Mouse (Mus musculus): Measurements from ENCODE around the gene Ppp1r26. TPM values are rescaled to one million over a fixed set of nuclear protein-coding genes. Genes with fewer than 3 reads are reported as not detected.

The Ppp1r26 gene
- polyA plus RNA-seq (2014; fragmentation: Nextera tagmentation; extraction: Ambion mirVana): 4.0 and 5.0 TPM in 2 replicates

- Histone ChIP-seq H3K27me3 (ENCODE audit: control insufficient read depth, insufficient read depth, low read length) (no peaks in the 10 kb centered on the region), H3K27ac (ENCODE audit: low read depth, low read length) (no peak within 1 kb of the TSS), H3K36me3 (ENCODE audit: control insufficient read depth, insufficient read depth, low read length) (no peaks in the 10 kb centered on the region; the same call in 1 of the 2 replicates), H3K4me2 (ENCODE audit: low read depth) (peak within 1 kb of the TSS; percentile 99), H3K9me3 (ENCODE audit: control insufficient read depth, low read length) (no peaks in the 10 kb centered on the region), H3K4me3 (ENCODE audit: low read depth, low read length) (peak within 1 kb of the TSS; percentile 78), H3K9ac (ENCODE audit: low read length) (peak within 1 kb of the TSS; percentile 81), H3K4me1 (ENCODE audit: control insufficient read depth, insufficient read depth, low read length) (peaks cover 8% of the 10 kb centered on the region; the same call in 1 of the 2 replicates)
- DNase-seq (ENCODE audit: low spot score) (peak; percentile 55), ATAC-seq (ENCODE audit: insufficient read depth, low FRiP score, low TSS enrichment) (peak; percentile 45; the same call in 1 of the 2 replicates)
- WGBS: under 1% methylated on average over 76 of the region's 118 CpGs
Measured at GRCm38 (mm10) chr2:28446515-28447314, at the start of gene Ppp1r26. Ppp1r26 (plus strand) TSS chr2:28446800.

- DNase-seq (ENCODE audit: low spot score) (no peak), ATAC-seq (ENCODE audit: insufficient read depth, low FRiP score, low TSS enrichment) (no peak)
- H3K27ac ChIP-seq (ENCODE audit: low read depth, low read length): no peak overlapping the region
- no peaks in the 10 kb centered on the region for H3K27me3 ChIP-seq (ENCODE audit: control insufficient read depth, insufficient read depth, low read length)
- no peak overlapping the region for H3K4me2 ChIP-seq (ENCODE audit: low read depth)
- no peaks in the 10 kb centered on the region for H3K36me3 ChIP-seq (ENCODE audit: control insufficient read depth, insufficient read depth, low read length)
- no peak overlapping the region for H3K4me3 ChIP-seq (ENCODE audit: low read depth, low read length)
- no peak overlapping the region for H3K9ac ChIP-seq (ENCODE audit: low read length)
- no peaks in the 10 kb centered on the region for H3K9me3 ChIP-seq (ENCODE audit: control insufficient read depth, low read length)
- no peaks in the 10 kb centered on the region for H3K4me1 ChIP-seq (ENCODE audit: control insufficient read depth, insufficient read depth, low read length)
- 40% methylated on average over 2 of the region's 2 CpGs for WGBS
Measured at GRCm38 (mm10) chr2:28396928-28397327, 49.7 kb upstream of the Ppp1r26 start.

- WGBS: 54% methylated on average over 4 of the region's 4 CpGs
- Histone ChIP-seq H3K4me3 (ENCODE audit: low read depth, low read length) (no peak overlapping the region), H3K36me3 (ENCODE audit: control insufficient read depth, insufficient read depth, low read length) (no peaks in the 10 kb centered on the region), H3K9ac (ENCODE audit: low read length) (no peak overlapping the region), H3K4me1 (ENCODE audit: control insufficient read depth, insufficient read depth, low read length) (no peaks in the 10 kb centered on the region), H3K4me2 (ENCODE audit: low read depth) (no peak overlapping the region), H3K9me3 (ENCODE audit: control insufficient read depth, low read length) (no peaks in the 10 kb centered on the region), H3K27me3 (ENCODE audit: control insufficient read depth, insufficient read depth, low read length) (no peaks in the 10 kb centered on the region), H3K27ac (ENCODE audit: low read depth, low read length) (no peak overlapping the region)
- DNase-seq (ENCODE audit: low spot score): no peak
- ATAC-seq (ENCODE audit: insufficient read depth, low FRiP score, low TSS enrichment): no peak
Measured at GRCm38 (mm10) chr2:28397417-28398119, 49.0 kb upstream of the Ppp1r26 start.

- DNase-seq (ENCODE audit: low spot score) (no peak), ATAC-seq (ENCODE audit: insufficient read depth, low FRiP score, low TSS enrichment) (no peak)
- Histone ChIP-seq H3K4me3 (ENCODE audit: low read depth, low read length) (no peak overlapping the region), H3K9me3 (ENCODE audit: control insufficient read depth, low read length) (no peaks in the 10 kb centered on the region), H3K9ac (ENCODE audit: low read length) (no peak overlapping the region), H3K4me2 (ENCODE audit: low read depth) (no peak overlapping the region), H3K27me3 (ENCODE audit: control insufficient read depth, insufficient read depth, low read length) (no peaks in the 10 kb centered on the region), H3K4me1 (ENCODE audit: control insufficient read depth, insufficient read depth, low read length) (no peaks in the 10 kb centered on the region), H3K36me3 (ENCODE audit: control insufficient read depth, insufficient read depth, low read length) (no peaks in the 10 kb centered on the region), H3K27ac (ENCODE audit: low read depth, low read length) (no peak overlapping the region)
- 59% methylated on average over 11 of the region's 11 CpGs for WGBS
Measured at GRCm38 (mm10) chr2:28401647-28402046, 45.0 kb upstream of the Ppp1r26 start.

GRCm38 (mm10) chr2:28402128-28402527, 44.5 kb upstream of the Ppp1r26 start:
- H3K9ac ChIP-seq (ENCODE audit: low read length): no peak overlapping the region
- no peak overlapping the region for H3K4me2 ChIP-seq (ENCODE audit: low read depth)
- no peak overlapping the region for H3K27ac ChIP-seq (ENCODE audit: low read depth, low read length)
- no peak overlapping the region for H3K4me3 ChIP-seq (ENCODE audit: low read depth, low read length)
- no peaks in the 10 kb centered on the region for H3K4me1 ChIP-seq (ENCODE audit: control insufficient read depth, insufficient read depth, low read length)
- no peaks in the 10 kb centered on the region for H3K27me3 ChIP-seq (ENCODE audit: control insufficient read depth, insufficient read depth, low read length)
- DNase-seq (ENCODE audit: low spot score) (no peak), ATAC-seq (ENCODE audit: insufficient read depth, low FRiP score, low TSS enrichment) (no peak)
- H3K36me3 ChIP-seq (ENCODE audit: control insufficient read depth, insufficient read depth, low read length): no peaks in the 10 kb centered on the region
- no peaks in the 10 kb centered on the region for H3K9me3 ChIP-seq (ENCODE audit: control insufficient read depth, low read length)

GRCm38 (mm10) chr2:28407796-28408195, 38.8 kb upstream of the Ppp1r26 start:
- no peak for ATAC-seq (ENCODE audit: insufficient read depth, low FRiP score, low TSS enrichment)

GRCm38 (mm10) chr2:28409144-28409543, 37.5 kb upstream of the Ppp1r26 start:
- no peaks in the 10 kb centered on the region for H3K9me3 ChIP-seq (ENCODE audit: control insufficient read depth, low read length)
- DNase-seq (ENCODE audit: low spot score): no peak

More at GRCm38 (mm10) chr2:28407796-28408195, 38.8 kb upstream of the Ppp1r26 start:
- no peak overlapping the region for H3K4me2 ChIP-seq (ENCODE audit: low read depth)
- no peak overlapping the region for H3K9ac ChIP-seq (ENCODE audit: low read length)
- H3K9me3 ChIP-seq (ENCODE audit: control insufficient read depth, low read length): no peaks in the 10 kb centered on the region
- WGBS: 65% methylated on average over 7 of the region's 7 CpGs
- H3K27me3 ChIP-seq (ENCODE audit: control insufficient read depth, insufficient read depth, low read length): no peaks in the 10 kb centered on the region
- H3K4me3 ChIP-seq (ENCODE audit: low read depth, low read length): no peak overlapping the region
- no peak overlapping the region for H3K27ac ChIP-seq (ENCODE audit: low read depth, low read length)
- DNase-seq (ENCODE audit: low spot score): no peak
- no peaks in the 10 kb centered on the region for H3K4me1 ChIP-seq (ENCODE audit: control insufficient read depth, insufficient read depth, low read length)
- no peaks in the 10 kb centered on the region for H3K36me3 ChIP-seq (ENCODE audit: control insufficient read depth, insufficient read depth, low read length)

GRCm38 (mm10) chr2:28409566-28409965, 37.0 kb upstream of the Ppp1r26 start:
- peak; percentile 20 for DNase-seq (ENCODE audit: low spot score)
- Histone ChIP-seq H3K27ac (ENCODE audit: low read depth, low read length) (no peak overlapping the region), H3K4me2 (ENCODE audit: low read depth) (no peak overlapping the region), H3K4me1 (ENCODE audit: control insufficient read depth, insufficient read depth, low read length) (no peaks in the 10 kb centered on the region), H3K36me3 (ENCODE audit: control insufficient read depth, insufficient read depth, low read length) (no peaks in the 10 kb centered on the region), H3K27me3 (ENCODE audit: control insufficient read depth, insufficient read depth, low read length) (no peaks in the 10 kb centered on the region), H3K4me3 (ENCODE audit: low read depth, low read length) (no peak overlapping the region), H3K9me3 (ENCODE audit: control insufficient read depth, low read length) (no peaks in the 10 kb centered on the region), H3K9ac (ENCODE audit: low read length) (no peak overlapping the region)
- 56% methylated on average over 3 of the region's 3 CpGs for WGBS
- no peak for ATAC-seq (ENCODE audit: insufficient read depth, low FRiP score, low TSS enrichment)

More at GRCm38 (mm10) chr2:28409144-28409543, 37.5 kb upstream of the Ppp1r26 start:
- Histone ChIP-seq H3K27me3 (ENCODE audit: control insufficient read depth, insufficient read depth, low read length) (no peaks in the 10 kb centered on the region), H3K4me1 (ENCODE audit: control insufficient read depth, insufficient read depth, low read length) (no peaks in the 10 kb centered on the region), H3K4me3 (ENCODE audit: low read depth, low read length) (no peak overlapping the region), H3K4me2 (ENCODE audit: low read depth) (no peak overlapping the region), H3K36me3 (ENCODE audit: control insufficient read depth, insufficient read depth, low read length) (no peaks in the 10 kb centered on the region), H3K27ac (ENCODE audit: low read depth, low read length) (no peak overlapping the region), H3K9ac (ENCODE audit: low read length) (no peak overlapping the region)
- 85% methylated on average over 4 of the region's 4 CpGs for WGBS
- ATAC-seq (ENCODE audit: insufficient read depth, low FRiP score, low TSS enrichment): no peak
